Mouse (Mus musculus) limb, embryonic 15.5 days (tissue): Measurements from ENCODE around the gene Ogg1. TPM values are rescaled to one million over a fixed set of nuclear protein-coding genes. Genes with fewer than 3 reads are reported as not detected.
A peak's percentile ranks its signal among the peaks of the same experiment; 100 is the strongest.

Experiments used
- ATAC-seq: fragments of 200-750 bp; cut with Nextera tagmentation; 2 replicates; pipeline ENCODE4 v1.8.0; 2017; ENCODE audit warnings: low read depth, moderate TSS enrichment; ENCODE audit not compliant: insufficient number of reproducible peaks, low FRiP score, low TSS enrichment
- H3K27ac ChIP-seq: fragments of 300-500 bp; sonication (generic); 2 replicates; pipeline ENCODE4 v1.5.1; 2015; ENCODE audit warnings: moderate library complexity, mild to moderate bottlenecking, inconsistent platforms
- H3K27me3 ChIP-seq: fragments of 300-500 bp; sonication (generic); 2 replicates; pipeline ENCODE4 v1.6.1; 2015; ENCODE audit warnings: inconsistent platforms
- H3K36me3 ChIP-seq: fragments of 300-500 bp; sonication (generic); 2 replicates; pipeline ENCODE4 v1.6.1; 2015; ENCODE audit warnings: inconsistent platforms
- H3K4me1 ChIP-seq: fragments of 300-500 bp; sonication (generic); 2 replicates; pipeline ENCODE4 v1.6.1; 2015; ENCODE audit warnings: inconsistent platforms
- H3K4me2 ChIP-seq: fragments of 300-500 bp; sonication (generic); 2 replicates; pipeline ENCODE4 v1.6.1; 2015; ENCODE audit warnings: mild to moderate bottlenecking, inconsistent platforms
- H3K4me3 ChIP-seq: fragments of 300-500 bp; sonication (generic); 2 replicates; pipeline ENCODE4 v1.5.1; 2015; ENCODE audit warnings: mild to moderate bottlenecking, inconsistent platforms
- H3K9ac ChIP-seq: fragments of 300-500 bp; sonication (generic); 2 replicates; pipeline ENCODE4 v1.6.1; 2015; ENCODE audit warnings: inconsistent platforms
- H3K9me3 ChIP-seq: fragments of 300-500 bp; sonication (generic); 2 replicates; pipeline ENCODE4 v1.6.1; 2016; ENCODE audit warnings: inconsistent platforms
- WGBS: fragments of 180-500 bp; shearing (Covaris S2); methylation state at CpG from one replicate; pipeline ENCODE4 v1.1.7; 2015; 5-methylcytosine and 5-hydroxymethylcytosine counted together
- polyA plus RNA-seq: library from polyadenylated mRNA; unstranded; fragments of >200 nt; fragmentation: Nextera tagmentation; extraction: Ambion mirVana; gene quantifications from 2 replicates; pipeline ENCODE4 v1.2.1, GENCODE M21; 2015

Gene Ogg1
- polyA plus RNA-seq, 1 experiment from 2014 or later = 10.6 TPM

DNA sequence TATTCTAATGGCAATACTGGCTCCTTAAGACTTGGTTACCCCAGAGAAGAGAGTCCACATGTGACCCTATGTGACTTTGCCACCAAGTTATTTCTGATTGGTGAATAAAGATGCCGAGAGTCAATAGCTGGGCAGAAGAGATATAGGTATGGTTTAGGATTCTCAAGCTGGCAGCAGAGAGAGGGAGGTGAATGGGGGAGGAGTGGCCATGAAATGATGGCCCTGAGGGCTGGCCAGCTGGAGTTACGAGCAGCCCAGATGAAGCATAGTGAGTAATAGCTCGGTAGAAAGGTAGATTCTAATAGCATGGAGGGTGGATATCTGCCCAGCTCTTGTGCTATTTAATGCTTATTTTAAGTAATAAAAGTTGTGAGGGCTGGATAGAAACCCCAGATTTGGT, 26.0 kb downstream of the Ogg1 start:
- ATAC-seq = no peak
- Histone ChIP-seq H3K4me3 (no peak overlapping the region), H3K27me3 (no peaks in the 10 kb centered on the region), H3K27ac (no peak overlapping the region), H3K4me1 (no peaks in the 10 kb centered on the region), H3K9ac (no peak overlapping the region), H3K9me3 (no peaks in the 10 kb centered on the region), H3K36me3 (no peaks in the 10 kb centered on the region), H3K4me2 (no peak overlapping the region)
- WGBS = 58% methylated on average over 3 of the region's 3 CpGs

DNA sequence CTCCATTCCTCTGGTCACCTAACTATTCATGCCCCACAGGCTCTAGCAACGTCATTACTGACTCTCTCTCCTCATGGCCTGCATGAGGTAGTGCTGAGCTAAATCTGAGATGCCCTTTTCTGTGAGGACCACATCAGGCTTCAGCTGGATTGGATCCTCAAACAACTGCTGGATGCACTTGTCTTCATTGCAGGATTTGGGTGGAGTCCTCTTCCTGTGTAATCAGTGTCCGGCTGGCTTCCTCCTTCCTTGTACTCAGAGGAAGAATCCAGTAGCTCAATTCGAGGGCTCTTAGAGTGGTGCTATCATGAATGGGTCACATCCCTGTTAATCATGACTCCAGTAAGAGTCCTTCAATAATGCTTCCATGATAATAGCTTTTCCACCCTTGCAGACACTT, 26.9 kb downstream of the Ogg1 start:
- no peak overlapping the region for H3K4me2 ChIP-seq
- H3K9ac ChIP-seq = no peak overlapping the region
- 71% methylated on average over 3 of the region's 3 CpGs for WGBS
- no peaks in the 10 kb centered on the region for H3K4me1 ChIP-seq
- H3K27ac ChIP-seq = no peak overlapping the region
- H3K4me3 ChIP-seq = no peak overlapping the region
- H3K27me3 ChIP-seq = no peaks in the 10 kb centered on the region
- ATAC-seq = no peak
- H3K9me3 ChIP-seq = no peaks in the 10 kb centered on the region
- no peaks in the 10 kb centered on the region for H3K36me3 ChIP-seq

DNA sequence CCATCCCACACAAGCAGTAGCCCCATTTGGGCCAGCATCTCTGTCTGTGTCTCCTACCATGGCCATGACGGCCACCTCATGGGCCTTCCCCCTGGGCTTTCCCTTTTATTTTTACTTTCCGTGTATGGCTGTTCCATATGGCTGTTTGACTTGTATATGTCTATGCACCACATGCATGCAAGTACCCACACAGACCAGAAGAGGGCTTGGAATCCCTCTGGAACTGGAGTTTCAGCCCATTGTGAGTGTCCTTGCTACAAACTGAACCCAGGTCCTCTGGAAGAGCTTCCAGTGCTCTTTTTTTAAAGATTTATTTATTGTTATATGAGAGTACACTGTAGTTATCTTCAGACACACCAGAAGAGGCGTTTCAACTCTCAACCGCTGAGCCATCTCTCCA, 34.7 kb downstream of the Ogg1 start:
- Histone ChIP-seq H3K36me3 (0 out of 2 replicates have a peak, but pooled peaks cover 3% of the 10 kb centered on the region), H3K9ac (no peak overlapping the region), H3K4me3 (no peak overlapping the region), H3K4me2 (no peak overlapping the region), H3K4me1 (no peaks in the 10 kb centered on the region), H3K9me3 (no peaks in the 10 kb centered on the region), H3K27me3 (no peaks in the 10 kb centered on the region), H3K27ac (no peak overlapping the region)
- no peak for ATAC-seq
- 75% methylated on average over 4 of the region's 4 CpGs for WGBS

DNA sequence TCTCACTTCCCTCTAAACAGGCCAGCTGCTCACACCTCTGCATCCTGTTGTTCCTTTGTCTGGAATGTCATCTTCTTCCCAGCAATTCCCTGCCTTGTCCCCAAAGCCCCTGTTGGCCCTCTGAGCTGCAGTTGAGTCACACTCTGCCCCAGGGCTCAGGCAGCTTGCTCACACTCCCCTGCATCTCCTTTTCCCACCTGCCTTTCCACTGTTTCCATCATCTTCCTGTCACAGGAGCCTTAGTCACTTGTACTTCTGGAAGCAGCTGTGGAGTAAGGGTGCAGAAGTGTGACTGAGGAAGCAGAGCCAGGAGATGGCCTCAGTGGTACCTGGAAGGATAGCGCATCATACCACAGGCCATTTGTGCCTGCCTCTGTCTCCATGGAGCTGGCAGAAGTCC, 35.5 kb downstream of the Ogg1 start:
- WGBS = 95% methylated on average over 1 of the region's 1 CpGs
- no peak overlapping the region for H3K27ac ChIP-seq
- no peak for ATAC-seq
- H3K36me3 ChIP-seq = peaks cover 10% of the 10 kb centered on the region
- H3K9ac ChIP-seq = no peak overlapping the region
- no peaks in the 10 kb centered on the region for H3K4me1 ChIP-seq
- no peak overlapping the region for H3K4me3 ChIP-seq
- H3K4me2 ChIP-seq = no peak overlapping the region
- H3K9me3 ChIP-seq = no peaks in the 10 kb centered on the region
- H3K27me3 ChIP-seq = no peaks in the 10 kb centered on the region

DNA sequence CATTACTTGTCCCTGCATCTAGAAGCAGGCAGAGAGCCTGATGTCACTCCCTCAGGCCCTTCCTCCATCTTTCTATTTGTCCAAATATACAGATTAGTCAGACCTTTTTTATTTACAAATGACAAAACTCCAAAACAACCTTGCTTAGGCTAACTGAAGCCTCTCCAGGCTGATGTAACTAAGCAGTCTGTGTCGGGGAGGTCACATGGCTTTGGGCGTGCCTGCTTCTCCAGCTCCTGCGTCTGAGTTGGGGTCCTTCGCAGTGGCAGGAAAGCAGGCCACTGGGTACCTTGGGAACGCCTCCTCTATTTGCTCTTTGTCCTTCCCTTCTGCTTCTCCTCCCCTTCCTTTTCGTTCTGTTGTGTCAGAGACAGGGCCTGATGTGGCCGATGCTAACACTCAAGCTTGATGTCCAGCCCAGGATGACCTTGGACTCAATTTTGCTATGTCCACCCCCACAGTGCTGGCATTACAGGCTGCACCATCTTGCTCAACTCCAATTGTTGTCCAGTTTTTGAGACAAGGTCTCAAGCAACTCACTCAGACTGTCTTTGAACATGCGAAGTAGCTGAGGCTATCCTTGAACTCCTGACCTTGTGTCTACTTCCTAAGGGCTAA, 37.9 kb downstream of the Ogg1 start:
- Histone ChIP-seq H3K9ac (no peak overlapping the region), H3K27ac (no peak overlapping the region), H3K36me3 (peaks cover 29% of the 10 kb centered on the region), H3K4me3 (no peak overlapping the region), H3K9me3 (no peaks in the 10 kb centered on the region), H3K4me2 (no peak overlapping the region), H3K27me3 (no peaks in the 10 kb centered on the region), H3K4me1 (no peaks in the 10 kb centered on the region)
- ATAC-seq = no peak
- WGBS = 66% methylated on average over 8 of the region's 8 CpGs

DNA sequence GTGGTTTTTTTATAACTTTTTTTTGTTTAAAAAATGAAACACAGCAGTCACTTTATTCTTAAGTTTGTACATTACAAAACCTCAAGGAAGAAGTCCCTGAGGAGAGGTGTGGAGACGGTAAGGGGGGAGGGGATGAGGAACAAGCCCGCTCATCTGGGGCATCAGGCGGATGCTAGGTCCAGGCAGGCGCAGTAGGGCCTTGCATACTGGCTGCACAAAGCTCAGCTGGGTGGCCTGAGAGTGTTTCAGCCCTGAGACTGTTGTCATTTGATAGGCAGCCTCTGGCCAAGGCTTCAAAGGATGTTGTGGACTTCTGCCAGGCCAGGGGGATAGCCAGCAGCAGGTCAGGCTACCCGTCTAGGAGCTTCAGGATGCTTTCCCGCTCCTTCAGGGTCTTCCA, 39.9 kb downstream of the Ogg1 start:
- H3K27me3 ChIP-seq = no peaks in the 10 kb centered on the region
- H3K4me2 ChIP-seq = no peak overlapping the region
- H3K36me3 ChIP-seq = peaks cover 49% of the 10 kb centered on the region
- no peak overlapping the region for H3K9ac ChIP-seq
- no peak for ATAC-seq
- 86% methylated on average over 6 of the region's 6 CpGs for WGBS
- no peak overlapping the region for H3K4me3 ChIP-seq
- no peak overlapping the region for H3K27ac ChIP-seq
- no peaks in the 10 kb centered on the region for H3K4me1 ChIP-seq
- H3K9me3 ChIP-seq = no peaks in the 10 kb centered on the region

DNA sequence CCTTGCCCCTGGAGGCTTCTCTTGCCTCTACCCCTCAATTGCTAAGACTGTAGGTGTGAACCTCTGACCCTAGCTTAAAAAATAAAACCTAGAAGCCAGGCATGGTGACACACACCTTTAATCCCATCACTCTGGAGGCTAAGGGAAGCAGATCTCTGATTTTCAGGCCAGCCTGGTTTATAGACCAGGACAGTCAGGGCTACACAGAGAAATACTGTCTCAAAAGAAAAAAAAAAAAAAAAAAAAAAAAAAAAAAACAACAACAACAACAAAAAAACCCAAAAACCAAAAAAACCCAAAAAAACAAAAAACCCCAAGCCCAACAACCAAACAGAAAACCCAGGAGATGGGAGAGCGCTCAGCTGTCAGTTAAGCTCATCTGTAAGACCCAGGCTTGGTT, 40.8 kb downstream of the Ogg1 start:
- Histone ChIP-seq H3K4me3 (no peak overlapping the region), H3K27me3 (no peaks in the 10 kb centered on the region), H3K27ac (no peak overlapping the region), H3K4me2 (no peak overlapping the region), H3K9me3 (no peaks in the 10 kb centered on the region), H3K4me1 (no peaks in the 10 kb centered on the region), H3K9ac (no peak overlapping the region), H3K36me3 (peaks cover 59% of the 10 kb centered on the region)
- ATAC-seq = no peak
- WGBS = 97% methylated on average over 1 of the region's 1 CpGs

DNA sequence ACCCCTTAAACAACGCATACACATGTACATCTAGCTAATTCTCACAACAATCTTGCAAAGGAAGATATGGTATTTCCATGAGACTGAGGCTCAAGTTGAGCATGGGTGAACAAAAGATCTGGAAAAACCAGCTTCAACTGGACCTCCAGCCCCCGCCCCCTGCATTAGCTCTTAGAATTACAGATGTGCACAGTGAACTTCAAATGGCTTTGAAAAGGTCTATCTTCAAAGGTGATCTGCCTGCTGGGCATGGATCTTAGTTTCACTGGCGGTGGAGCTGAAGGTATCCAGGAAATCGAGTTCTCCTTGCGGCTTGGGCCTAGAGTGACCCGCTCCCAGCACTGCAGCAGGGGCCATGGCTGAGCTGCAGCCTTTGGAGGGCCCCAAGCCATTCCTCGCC, 41.4 kb downstream of the Ogg1 start:
- Histone ChIP-seq H3K36me3 (peaks cover 63% of the 10 kb centered on the region), H3K27ac (no peak overlapping the region), H3K9me3 (no peaks in the 10 kb centered on the region), H3K27me3 (no peaks in the 10 kb centered on the region), H3K4me3 (no peak overlapping the region), H3K4me2 (no peak overlapping the region), H3K9ac (no peak overlapping the region), H3K4me1 (no peaks in the 10 kb centered on the region)
- 77% methylated on average over 7 of the region's 7 CpGs for WGBS
- no peak for ATAC-seq

DNA sequence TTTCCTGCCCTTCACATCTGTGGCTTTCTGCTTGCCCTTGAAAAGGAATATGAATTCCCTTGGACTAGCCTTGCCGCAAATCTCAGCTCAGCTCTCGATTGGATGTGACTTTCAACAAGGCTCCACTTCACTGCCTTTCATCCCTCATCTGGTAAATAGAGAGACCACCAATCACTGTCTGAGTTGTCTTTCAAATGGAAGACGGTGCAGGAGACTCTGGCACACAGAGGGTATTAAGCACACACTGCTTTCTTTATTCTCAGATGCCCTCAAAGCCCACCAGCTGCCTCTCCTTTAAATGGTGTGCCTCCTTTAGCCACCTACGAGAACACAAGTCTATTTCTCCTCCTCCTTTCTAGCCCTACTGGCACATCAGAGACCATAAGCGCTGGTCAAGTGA, 41.8 kb downstream of the Ogg1 start:
- Histone ChIP-seq H3K4me1 (no peaks in the 10 kb centered on the region), H3K36me3 (peaks cover 68% of the 10 kb centered on the region), H3K9me3 (no peaks in the 10 kb centered on the region), H3K4me2 (no peak overlapping the region), H3K9ac (no peak overlapping the region), H3K27me3 (no peaks in the 10 kb centered on the region), H3K27ac (no peak overlapping the region), H3K4me3 (no peak overlapping the region)
- 82% methylated on average over 5 of the region's 5 CpGs for WGBS
- ATAC-seq = no peak

DNA sequence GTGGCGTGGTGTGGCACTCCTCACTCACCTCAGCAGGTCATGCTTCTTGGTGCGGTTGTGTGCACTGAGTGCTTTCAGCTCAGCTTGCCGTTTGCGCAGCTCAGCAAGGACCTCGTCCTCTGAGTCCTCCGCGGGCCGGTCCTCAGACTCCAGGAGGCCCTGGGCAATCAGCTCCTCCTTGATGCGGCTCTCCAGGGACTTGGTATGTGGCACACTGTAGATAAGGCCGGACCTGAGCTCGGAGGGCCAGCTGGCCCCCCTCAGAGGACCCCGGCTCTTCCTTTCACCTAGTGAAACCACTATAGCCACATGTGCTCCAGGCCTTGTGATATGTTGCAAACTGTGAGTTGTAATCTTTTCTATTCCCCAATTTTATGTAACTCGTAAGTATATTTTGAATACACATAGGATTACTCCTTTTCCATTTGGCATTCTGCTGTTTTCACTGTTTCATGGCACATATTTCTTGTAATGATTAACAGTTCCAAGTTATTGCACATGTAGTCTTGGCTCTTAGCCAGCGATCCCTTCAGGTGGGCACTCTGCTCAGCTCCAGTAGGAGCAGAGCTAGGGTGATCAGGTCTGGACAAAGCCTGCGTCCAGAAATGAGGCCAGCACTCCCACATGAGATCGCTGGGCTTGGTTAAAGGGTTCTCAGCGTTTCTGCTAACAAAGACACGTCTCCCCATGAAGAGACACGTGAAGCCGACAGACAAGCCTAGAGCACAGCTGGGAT, 43.6 kb downstream of the Ogg1 start:
- peaks cover 84% of the 10 kb centered on the region for H3K36me3 ChIP-seq
- no peaks in the 10 kb centered on the region for H3K4me1 ChIP-seq
- H3K4me2 ChIP-seq = no peak overlapping the region
- 93% methylated on average over 20 of the region's 20 CpGs for WGBS
- no peak overlapping the region for H3K27ac ChIP-seq
- H3K4me3 ChIP-seq = no peak overlapping the region
- H3K9me3 ChIP-seq = no peaks in the 10 kb centered on the region
- H3K9ac ChIP-seq = no peak overlapping the region
- no peaks in the 10 kb centered on the region for H3K27me3 ChIP-seq
- no peak for ATAC-seq

DNA sequence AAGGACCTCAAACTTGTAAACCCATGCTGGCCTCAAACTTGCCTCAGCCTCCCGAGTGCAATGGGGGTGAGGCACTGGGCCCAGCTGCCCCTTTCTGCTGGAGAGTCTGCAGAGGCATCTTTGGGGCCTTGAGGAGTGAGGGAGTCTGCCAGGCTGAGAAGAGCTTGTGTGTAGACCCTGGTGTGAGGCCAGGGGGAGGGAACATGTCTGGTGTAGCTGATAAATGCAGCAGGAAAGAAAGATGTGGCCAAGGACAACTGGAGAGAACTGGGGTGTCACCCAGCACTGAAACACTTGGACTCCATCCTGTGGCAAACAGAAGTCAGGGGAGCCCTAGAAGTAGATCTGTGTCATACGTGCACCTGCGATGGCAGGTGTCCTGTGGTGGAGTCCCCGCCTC, 46.7 kb downstream of the Ogg1 start:
- Histone ChIP-seq H3K4me1 (peaks cover 5% of the 10 kb centered on the region; the same call in 1 of the 2 replicates), H3K36me3 (peaks cover 74% of the 10 kb centered on the region), H3K4me2 (no peak overlapping the region), H3K9ac (no peak overlapping the region), H3K4me3 (no peak overlapping the region), H3K27ac (no peak overlapping the region), H3K9me3 (no peaks in the 10 kb centered on the region), H3K27me3 (no peaks in the 10 kb centered on the region)
- 93% methylated on average over 4 of the region's 4 CpGs for WGBS
- ATAC-seq = no peak

DNA sequence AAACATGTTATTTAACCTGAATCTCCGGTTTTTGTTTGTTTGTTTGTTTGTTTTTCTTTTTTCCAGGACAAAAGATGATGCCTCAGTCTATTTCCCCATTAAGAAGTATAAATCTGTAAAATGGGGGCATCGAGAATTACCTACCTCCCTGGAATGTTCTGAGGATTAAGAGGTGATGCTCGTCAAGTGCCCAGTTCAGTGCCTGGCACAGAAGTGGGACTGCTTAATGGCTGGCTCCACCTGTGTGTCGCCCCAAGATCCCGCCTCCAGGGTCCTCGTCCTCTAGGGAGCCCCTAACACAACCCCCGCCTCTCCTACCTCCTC, 50.4 kb downstream of the Ogg1 start:
- H3K36me3 ChIP-seq = peaks cover 56% of the 10 kb centered on the region
- H3K4me1 ChIP-seq = peaks cover 14% of the 10 kb centered on the region
- no peak for ATAC-seq
- peak overlapping the region; percentile 77 for H3K4me2 ChIP-seq
- no peaks in the 10 kb centered on the region for H3K9me3 ChIP-seq
- H3K27me3 ChIP-seq = no peaks in the 10 kb centered on the region
- peak overlapping the region; percentile 100 for H3K4me3 ChIP-seq
- 8% methylated on average over 7 of the region's 7 CpGs for WGBS
- H3K27ac ChIP-seq = peak overlapping the region; percentile 95
- peak overlapping the region; percentile 78 for H3K9ac ChIP-seq
